Mouse (Mus musculus) stomach, embryonic 16.5 days (tissue): ENCODE measurements around the gene Pgpep1. TPM values are rescaled to one million over a fixed set of nuclear protein-coding genes. Genes with fewer than 3 reads are reported as not detected.

Experiments
- ATAC-seq: fragments of 200-750 bp; cut with Nextera tagmentation; 2 replicates; pipeline ENCODE4 v1.8.0; 2017; ENCODE audit warnings: moderate number of reproducible peaks, moderate TSS enrichment; ENCODE audit not compliant: insufficient read depth, low FRiP score
- H3K27ac ChIP-seq: fragments of 300-500 bp; sonication (generic); 2 replicates; pipeline ENCODE4 v1.5.1; 2014; ENCODE audit warnings: low read length
- H3K27me3 ChIP-seq: fragments of 300-500 bp; sonication (generic); 2 replicates; pipeline ENCODE4 v1.6.1; 2014; ENCODE audit warnings: low read length, control low read depth, mixed read lengths; ENCODE audit not compliant: control insufficient read depth, insufficient read depth
- H3K36me3 ChIP-seq: fragments of 300-500 bp; sonication (generic); 2 replicates; pipeline ENCODE4 v1.6.1; 2014; ENCODE audit warnings: low read length; ENCODE audit not compliant: control insufficient read depth, insufficient read depth
- H3K4me1 ChIP-seq: fragments of 300-500 bp; sonication (generic); 2 replicates; pipeline ENCODE4 v1.6.1; 2014; ENCODE audit warnings: low read length, control low read depth, mixed read lengths; ENCODE audit not compliant: control insufficient read depth, insufficient read depth
- H3K4me2 ChIP-seq: fragments of 300-500 bp; sonication (generic); 2 replicates; pipeline ENCODE4 v1.6.1; 2014; ENCODE audit warnings: low read depth, low read length, mixed read lengths
- H3K4me3 ChIP-seq: fragments of 300-500 bp; sonication (generic); replicated peaks from 2 replicates; pipeline ENCODE4 v1.5.1; 2014; ENCODE audit warnings: mild to moderate bottlenecking, low read length
- H3K9ac ChIP-seq: fragments of 300-500 bp; sonication (generic); 2 replicates; pipeline ENCODE4 v1.6.1; 2014; ENCODE audit warnings: low read length
- H3K9me3 ChIP-seq: fragments of 300-500 bp; sonication (generic); replicated peaks from 2 replicates; pipeline ENCODE4 v1.6.1; 2016; ENCODE audit warnings: low read length, control low read depth; ENCODE audit not compliant: control insufficient read depth
- WGBS: fragments of 180-500 bp; shearing (Covaris S2); extraction: QIAGEN DNeasy Blood & Tissue Kit; methylation state at CpG from one replicate; pipeline ENCODE4 v1.1.7; 2014; 5-methylcytosine and 5-hydroxymethylcytosine counted together
- polyA plus RNA-seq: library from polyadenylated mRNA; unstranded; fragments of >200 nt; fragmentation: Nextera tagmentation; extraction: Ambion mirVana; gene quantifications from 2 replicates; pipeline ENCODE4 v1.2.1, GENCODE M21; 2015

The Pgpep1 gene
- polyA plus RNA-seq, 1 experiment from 2014 or later, result 57.5 TPM

- Histone ChIP-seq H3K4me3 (peak overlapping the region; percentile 82), H3K4me1 (peaks cover 20% of the 10 kb centered on the region), H3K9me3 (no peaks in the 10 kb centered on the region), H3K4me2 (peak overlapping the region; percentile 63), H3K27me3 (no peaks in the 10 kb centered on the region), H3K27ac (peak overlapping the region; percentile 82), H3K36me3 (0 out of 2 replicates have a peak, but pooled peaks cover 1% of the 10 kb centered on the region), H3K9ac (peak overlapping the region; percentile 78)
- ATAC-seq, result no peak
- WGBS, result 35% methylated on average over 19 of the region's 19 CpGs
These were observed 12.3 kb upstream of the Pgpep1 start for GRCm38 (mm10) chr8:70672325-70673078.

GRCm38 (mm10) chr8:70671615-70672324, 11.6 kb upstream of the Pgpep1 start:
- H3K36me3 ChIP-seq, result no peaks in the 10 kb centered on the region
- H3K4me1 ChIP-seq, result peaks cover 23% of the 10 kb centered on the region
- H3K4me2 ChIP-seq, result no peak overlapping the region
- ATAC-seq, result no peak
- no peaks in the 10 kb centered on the region for H3K9me3 ChIP-seq
- no peak overlapping the region for H3K4me3 ChIP-seq
- H3K9ac ChIP-seq, result no peak overlapping the region; the same call in 1 of the 2 replicates
- 58% methylated on average over 10 of the region's 10 CpGs for WGBS
- H3K27me3 ChIP-seq, result no peaks in the 10 kb centered on the region
- H3K27ac ChIP-seq, result no peak overlapping the region

- Histone ChIP-seq H3K9ac (no peak overlapping the region), H3K4me2 (no peak overlapping the region), H3K9me3 (no peaks in the 10 kb centered on the region), H3K27me3 (no peaks in the 10 kb centered on the region), H3K4me3 (no peak overlapping the region), H3K36me3 (no peaks in the 10 kb centered on the region), H3K27ac (no peak overlapping the region), H3K4me1 (peaks cover 6% of the 10 kb centered on the region; the same call in 1 of the 2 replicates)
- 62% methylated on average over 5 of the region's 5 CpGs for WGBS
- no peak for ATAC-seq
These were observed 6.9 kb upstream of the Pgpep1 start for GRCm38 (mm10) chr8:70667071-70667470.

- no peak overlapping the region for H3K4me3 ChIP-seq
- ATAC-seq, result no peak
- H3K4me1 ChIP-seq, result peaks cover 6% of the 10 kb centered on the region; the same call in 1 of the 2 replicates
- no peaks in the 10 kb centered on the region for H3K27me3 ChIP-seq
- no peaks in the 10 kb centered on the region for H3K9me3 ChIP-seq
- 57% methylated on average over 2 of the region's 2 CpGs for WGBS
- no peak overlapping the region for H3K27ac ChIP-seq
- no peak overlapping the region for H3K4me2 ChIP-seq
- H3K36me3 ChIP-seq, result no peaks in the 10 kb centered on the region
- H3K9ac ChIP-seq, result no peak overlapping the region
These were observed 5.4 kb upstream of the Pgpep1 start for GRCm38 (mm10) chr8:70665599-70665998.

GRCm38 (mm10) chr8:70664631-70665030, 4.4 kb upstream of the Pgpep1 start:
- H3K27me3 ChIP-seq, result no peaks in the 10 kb centered on the region
- no peak overlapping the region for H3K4me3 ChIP-seq
- H3K4me2 ChIP-seq, result no peak overlapping the region
- H3K9ac ChIP-seq, result no peak overlapping the region
- peaks cover 14% of the 10 kb centered on the region; the same call in 1 of the 2 replicates for H3K4me1 ChIP-seq
- no peaks in the 10 kb centered on the region for H3K36me3 ChIP-seq
- H3K9me3 ChIP-seq, result no peaks in the 10 kb centered on the region
- ATAC-seq, result no peak
- H3K27ac ChIP-seq, result no peak overlapping the region
- WGBS, result 79% methylated on average over 3 of the region's 3 CpGs

- WGBS, result 46% methylated on average over 4 of the region's 4 CpGs
- Histone ChIP-seq H3K36me3 (no peaks in the 10 kb centered on the region), H3K9me3 (no peaks in the 10 kb centered on the region), H3K4me1 (peaks cover 17% of the 10 kb centered on the region), H3K9ac (no peak overlapping the region), H3K27me3 (no peaks in the 10 kb centered on the region), H3K4me3 (no peak overlapping the region), H3K27ac (no peak overlapping the region), H3K4me2 (no peak overlapping the region)
- ATAC-seq, result no peak
These were observed 3.5 kb upstream of the Pgpep1 start for GRCm38 (mm10) chr8:70663691-70664090.

- H3K9me3 ChIP-seq, result no peaks in the 10 kb centered on the region
- WGBS, result under 1% methylated on average over 42 of the region's 44 CpGs
- peak; percentile 98 for ATAC-seq
These were observed 450 bp downstream of the Pgpep1 start for GRCm38 (mm10) chr8:70659604-70660272.

GRCm38 (mm10) chr8:70658897-70659603, 1.1 kb downstream of the Pgpep1 start:
- no peaks in the 10 kb centered on the region for H3K27me3 ChIP-seq
- peak overlapping the region; percentile 89 for H3K4me3 ChIP-seq
- H3K27ac ChIP-seq, result peak overlapping the region; percentile 28
- peak overlapping the region; percentile 93 for H3K4me2 ChIP-seq
- peaks cover 25% of the 10 kb centered on the region for H3K4me1 ChIP-seq
- H3K9me3 ChIP-seq, result no peaks in the 10 kb centered on the region
- no peaks in the 10 kb centered on the region for H3K36me3 ChIP-seq
- peak overlapping the region; percentile 70 for H3K9ac ChIP-seq
- WGBS, result 1% methylated on average over 31 of the region's 31 CpGs
- ATAC-seq, result peak; percentile 30

More at GRCm38 (mm10) chr8:70659604-70660272, 450 bp downstream of the Pgpep1 start:
- Histone ChIP-seq H3K27me3 (no peaks in the 10 kb centered on the region), H3K4me1 (peaks cover 25% of the 10 kb centered on the region), H3K27ac (peak overlapping the region; percentile 28), H3K9ac (peak overlapping the region; percentile 70), H3K4me2 (peak overlapping the region; percentile 93), H3K4me3 (peak overlapping the region; percentile 89), H3K36me3 (no peaks in the 10 kb centered on the region)
